Mouse (Mus musculus): Measurements from ENCODE around the gene Mydgf. TPM values are rescaled to one million over a fixed set of nuclear protein-coding genes. Genes with fewer than 3 reads are reported as not detected.

The Mydgf gene
- total and polyA plus RNA-seq, 3 experiments, result 61.1 to 101 (median 85.5) TPM

DNA sequence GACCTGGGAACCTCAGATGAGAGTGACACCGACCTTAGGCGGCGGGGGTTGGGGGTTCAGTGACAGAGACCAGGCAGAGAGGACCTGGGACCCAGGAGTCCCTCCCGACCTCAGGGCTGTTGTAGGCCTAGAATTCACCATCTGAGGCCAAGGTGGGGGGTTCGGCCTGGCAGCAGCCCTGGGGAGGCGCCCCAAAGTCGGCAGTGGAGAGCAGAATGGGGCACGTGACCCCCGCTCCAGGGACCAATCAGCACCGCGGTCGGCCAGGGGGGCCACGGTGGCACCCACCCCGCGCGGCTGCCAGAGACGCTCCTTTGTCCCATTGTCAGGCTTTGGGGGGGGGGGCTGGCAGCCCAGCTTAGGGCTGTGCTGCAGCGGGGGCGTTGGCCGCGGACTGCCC is 44.4 kb downstream of the Mydgf start:
- Histone ChIP-seq H3K27ac (ENCODE audit: insufficient read depth, low read depth) (no peak overlapping the region), H3K4me3 (replicated peaks in 1 of 3; ENCODE audit: low read depth in 2 of 3, low read length in 2 of 3, poor library complexity in 1 of 3) (no peak overlapping the region), H3K4me1 (ENCODE audit: control insufficient read depth in 1 of 2, insufficient read depth in 2 of 2) (peaks cover 7 to 47% of the 10 kb centered on the region in 2 experiments; a peak in 3 of 4 replicates), H3K36me3 (replicated peaks in 1 of 2; ENCODE audit: control insufficient read depth in 1 of 2, insufficient read depth in 1 of 2, low read length in 1 of 2) (no peaks in the 10 kb centered on the region), H3K79me2 (replicated peaks; ENCODE audit: control insufficient read depth, extremely low read depth, insufficient read depth, poor library complexity, severe bottlenecking) (no peaks in the 10 kb centered on the region), H3K9me3 (replicated peaks; ENCODE audit: low read length) (no peaks in the 10 kb centered on the region), H3K27me3 (replicated peaks) (peaks cover 95% of the 10 kb centered on the region), H3K9ac (ENCODE audit: insufficient read depth, low read depth) (no peak overlapping the region), H3K4me2 (ENCODE audit: insufficient read depth, low read depth, poor library complexity, severe bottlenecking) (peak overlapping the region; percentile 85)
- dilution Hi-C loops (cut with MboI; ENCODE audit: extremely low pct_ligation_motif_present, extremely low pct_unique_long_range_greater_than_20kb, low sequenced_read_pairs) (no loop called here), in situ Hi-C loops (cut with MboI; ENCODE audit: low pct_ligation_motif_present, low pct_unique_long_range_greater_than_20kb, low sequenced_read_pairs) (no loop called here)
- DNase-seq (ENCODE audit: extremely low read depth), result no peak
- TF ChIP-seq MAX (IDR thresholded peaks at IDR 0.05; ENCODE audit: low read length) (no peak), USF1 (IDR thresholded peaks at IDR 0.05; ENCODE audit: low read depth, low read length) (no peak), CHD2 (IDR thresholded peaks at IDR 0.05; ENCODE audit: low read length) (no peak), RCOR1 (conservative IDR thresholded peaks at IDR 0.05; ENCODE audit: low read depth, low read length) (no peak), NELFE (IDR thresholded peaks at IDR 0.05; ENCODE audit: low read depth, low read length) (no peak), TCF12 (IDR thresholded peaks at IDR 0.05; ENCODE audit: low read depth, low read length) (no peak), ZMIZ1 (IDR thresholded peaks at IDR 0.05; ENCODE audit: low read depth, low read length) (no peak), EP300 (IDR thresholded peaks at IDR 0.05; ENCODE audit: low read length) (no peak), ZC3H11A (IDR thresholded peaks at IDR 0.05; ENCODE audit: low read depth, low read length) (no peak), IRF4 (IDR thresholded peaks at IDR 0.05; ENCODE audit: low read depth, low read length) (no peak), HCFC1 (IDR thresholded peaks at IDR 0.05; ENCODE audit: low read depth, low read length) (no peak), POLR2A (IDR thresholded peaks at IDR 0.05; ENCODE audit: low read depth, low read length) (no peak), NRF1 (IDR thresholded peaks at IDR 0.05; ENCODE audit: low read depth, low read length) (no peak), TBP (conservative IDR thresholded peaks at IDR 0.05; ENCODE audit: low read depth, low read length) (no peak), SMC3 (IDR thresholded peaks at IDR 0.05; ENCODE audit: low read depth, low read length) (no peak), CTCF (conservative IDR thresholded peaks at IDR 0.05 in 1 of 2, IDR thresholded peaks at IDR 0.05 in 1 of 2; ENCODE audit: low read depth in 2 of 2, low read length in 2 of 2) (no peak), MXI1 (IDR thresholded peaks at IDR 0.05; ENCODE audit: low read depth, low read length) (no peak)

DNA sequence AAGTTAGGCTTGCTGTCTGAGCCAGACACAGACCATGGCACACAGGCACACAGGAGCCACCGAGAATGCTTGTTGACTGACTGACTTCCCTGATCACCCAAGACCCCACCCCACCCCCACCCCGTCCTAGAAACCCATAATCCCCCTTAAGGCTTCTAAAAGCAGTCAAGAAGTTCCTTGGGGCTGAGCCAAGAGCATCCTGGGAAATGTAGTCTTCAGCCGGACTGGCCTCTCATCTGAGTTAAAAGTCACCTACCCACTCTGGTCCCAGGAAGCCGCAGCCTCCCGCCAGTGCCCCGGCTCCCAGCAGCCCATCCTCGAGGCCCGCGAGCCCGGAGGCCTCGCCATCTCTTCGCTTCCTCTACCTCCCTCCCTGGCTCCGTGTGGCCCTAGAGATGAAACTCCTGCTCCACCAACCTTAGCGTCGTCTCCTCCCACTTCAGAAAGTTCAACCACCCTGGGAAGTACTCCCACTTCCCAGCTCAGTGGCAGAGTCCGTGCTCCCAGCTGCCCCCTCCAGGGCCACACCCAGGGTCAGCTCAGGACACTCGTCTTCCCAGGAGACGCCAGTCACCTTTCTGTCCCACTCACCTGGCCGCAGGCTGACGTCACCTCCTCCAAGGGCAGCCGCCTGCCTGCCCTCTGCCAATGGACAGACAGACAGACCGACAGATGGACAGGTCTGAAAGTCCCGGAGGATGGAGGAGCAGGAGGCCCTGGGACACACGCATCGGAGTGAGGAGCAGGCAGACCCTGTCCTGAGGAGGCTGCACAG is 45.7 kb downstream of the Mydgf start:
- TF ChIP-seq ZKSCAN1 (IDR thresholded peaks at IDR 0.05; ENCODE audit: borderline replicate concordance, low read depth, low read length) (no peak), TBP (conservative IDR thresholded peaks at IDR 0.05; ENCODE audit: low read depth, low read length) (no peak), IRF4 (IDR thresholded peaks at IDR 0.05; ENCODE audit: low read depth, low read length) (no peak), NELFE (IDR thresholded peaks at IDR 0.05; ENCODE audit: low read depth, low read length) (no peak), HCFC1 (IDR thresholded peaks at IDR 0.05; ENCODE audit: low read depth, low read length) (peak; percentile 64), KAT2A (IDR thresholded peaks at IDR 0.05; ENCODE audit: insufficient replicate concordance, low read length) (no peak)
- peaks cover 7 to 44% of the 10 kb centered on the region in 2 experiments; a peak in 3 of 4 replicates for H3K4me1 ChIP-seq (ENCODE audit: control insufficient read depth in 1 of 2, insufficient read depth in 2 of 2)
- DNase-seq (ENCODE audit: extremely low read depth), result no peak

More for the DNA sequence above, 45.7 kb downstream of the Mydgf start:
- Histone ChIP-seq H3K27me3 (replicated peaks) (peaks cover 82% of the 10 kb centered on the region), H3K79me2 (replicated peaks; ENCODE audit: control insufficient read depth, extremely low read depth, insufficient read depth, poor library complexity, severe bottlenecking) (no peaks in the 10 kb centered on the region), H3K36me3 (replicated peaks in 1 of 2; ENCODE audit: control insufficient read depth in 1 of 2, insufficient read depth in 1 of 2, low read length in 1 of 2) (no peaks in the 10 kb centered on the region), H3K4me3 (replicated peaks in 1 of 3; ENCODE audit: low read depth in 2 of 3, low read length in 2 of 3, poor library complexity in 1 of 3) (no peak overlapping the region), H3K4me2 (ENCODE audit: insufficient read depth, low read depth, poor library complexity, severe bottlenecking) (no peak overlapping the region), H3K9me3 (replicated peaks; ENCODE audit: low read length) (no peaks in the 10 kb centered on the region), H3K27ac (ENCODE audit: insufficient read depth, low read depth) (no peak overlapping the region), H3K9ac (ENCODE audit: insufficient read depth, low read depth) (no peak overlapping the region)
- dilution Hi-C loops (cut with MboI; ENCODE audit: extremely low pct_ligation_motif_present, extremely low pct_unique_long_range_greater_than_20kb, low sequenced_read_pairs) (no loop called here), in situ Hi-C loops (cut with MboI; ENCODE audit: low pct_ligation_motif_present, low pct_unique_long_range_greater_than_20kb, low sequenced_read_pairs) (no loop called here)

All from CH12.LX (cell line).